Mouse (Mus musculus): ENCODE data around the gene Pam16. TPM values are rescaled to one million over a fixed set of nuclear protein-coding genes. Genes with fewer than 3 reads are reported as not detected.

The Pam16 gene
- total RNA-seq, 2 experiments from 2014 or later = 67.5 to 92.8 TPM

DNA sequence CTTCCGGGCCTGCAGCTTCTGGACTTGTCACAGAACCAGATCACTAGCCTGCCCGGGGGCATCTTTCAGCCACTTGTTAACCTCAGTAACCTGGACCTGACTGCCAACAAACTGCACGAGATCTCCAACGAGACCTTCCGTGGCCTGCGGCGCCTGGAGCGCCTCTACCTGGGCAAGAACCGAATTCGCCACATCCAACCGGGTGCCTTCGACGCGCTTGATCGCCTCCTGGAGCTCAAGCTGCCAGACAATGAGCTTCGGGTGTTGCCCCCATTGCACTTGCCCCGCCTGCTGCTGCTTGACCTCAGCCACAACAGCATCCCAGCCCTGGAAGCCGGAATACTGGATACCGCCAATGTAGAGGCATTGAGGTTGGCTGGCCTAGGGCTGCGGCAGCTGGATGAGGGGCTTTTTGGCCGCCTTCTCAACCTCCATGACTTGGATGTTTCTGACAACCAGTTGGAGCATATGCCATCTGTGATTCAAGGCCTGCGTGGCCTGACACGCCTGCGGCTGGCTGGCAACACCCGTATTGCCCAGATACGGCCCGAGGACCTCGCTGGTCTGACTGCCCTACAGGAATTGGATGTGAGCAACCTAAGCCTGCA lies 23.7 kb upstream of the Pam16 start:
- intact Hi-C loops (cut with DNase I) = no loop called here

DNA sequence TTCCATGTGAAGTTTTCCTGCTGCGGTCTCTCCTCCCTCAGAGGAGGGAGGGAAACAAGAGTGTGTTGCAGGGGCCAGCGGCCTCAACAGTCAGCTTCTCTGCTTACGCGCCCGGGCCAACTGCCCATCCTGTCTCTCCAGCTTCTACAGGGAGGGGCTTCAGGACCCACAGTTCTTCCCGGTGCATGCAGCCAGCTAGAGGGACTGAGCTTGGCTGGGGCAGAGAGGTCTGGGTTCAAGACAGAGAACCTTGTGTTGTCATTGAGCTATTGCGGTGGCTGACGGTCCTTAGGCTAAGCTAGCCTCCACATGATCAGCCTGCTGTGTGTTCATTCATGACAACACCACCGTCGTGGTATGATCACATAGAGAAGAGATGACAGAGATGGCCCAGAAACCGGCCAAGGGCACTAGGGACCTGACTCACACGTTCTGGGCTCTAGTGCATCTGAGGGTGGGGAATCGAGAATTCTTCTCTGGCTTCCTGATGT lies 22.9 kb upstream of the Pam16 start:
- DNase-seq (ENCODE audit: low spot score in 2 of 2) = no peak
- intact Hi-C loops (cut with DNase I) = no loop called here

More for the DNA sequence above, 23.7 kb upstream of the Pam16 start:
- no peak for DNase-seq (ENCODE audit: low spot score in 2 of 2)

DNA sequence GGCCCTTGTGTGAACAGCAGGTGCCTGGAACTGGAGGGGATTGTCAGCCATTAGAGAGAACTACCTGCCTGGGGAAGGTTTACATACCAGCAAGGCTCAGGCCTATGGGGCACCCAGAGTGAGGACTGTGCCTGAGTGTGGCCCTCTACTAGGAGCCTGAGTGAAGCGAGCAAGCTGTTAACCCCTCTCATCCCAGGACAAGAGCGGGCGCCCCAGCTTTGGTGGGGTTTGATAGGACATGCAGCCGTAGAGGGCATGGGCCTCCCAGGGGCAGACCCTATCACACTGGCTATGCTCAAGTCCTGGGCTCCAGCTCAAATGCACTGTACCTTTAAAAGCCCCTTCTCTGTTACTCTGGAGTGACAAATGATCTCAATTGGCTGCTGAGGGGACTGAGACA lies 22.0 kb upstream of the Pam16 start:
- intact Hi-C loops (cut with DNase I) = no loop called here
- DNase-seq (ENCODE audit: low spot score in 2 of 2) = no peak

DNA sequence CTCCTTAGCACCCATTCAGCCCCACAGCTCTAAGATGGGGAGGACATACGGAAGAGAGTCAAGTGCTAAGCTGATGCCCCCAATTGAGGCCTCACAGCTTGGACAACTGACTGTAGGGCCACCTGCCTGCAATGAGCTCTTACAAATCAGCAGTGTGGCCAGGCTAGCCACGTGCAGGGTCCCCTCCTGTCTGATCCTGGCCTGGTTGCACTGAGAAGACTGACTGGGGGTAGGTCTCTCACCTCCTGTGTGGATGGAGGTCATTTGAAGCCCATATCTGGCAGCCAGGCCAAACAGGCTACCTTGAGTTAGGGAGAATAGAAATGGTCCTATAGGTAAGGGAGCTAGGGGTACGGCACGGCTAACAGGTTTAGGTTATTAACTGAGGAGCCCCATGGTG lies 21.1 kb upstream of the Pam16 start:
- intact Hi-C loops (cut with DNase I) = no loop called here
- no peak for DNase-seq (ENCODE audit: low spot score in 2 of 2)

DNA sequence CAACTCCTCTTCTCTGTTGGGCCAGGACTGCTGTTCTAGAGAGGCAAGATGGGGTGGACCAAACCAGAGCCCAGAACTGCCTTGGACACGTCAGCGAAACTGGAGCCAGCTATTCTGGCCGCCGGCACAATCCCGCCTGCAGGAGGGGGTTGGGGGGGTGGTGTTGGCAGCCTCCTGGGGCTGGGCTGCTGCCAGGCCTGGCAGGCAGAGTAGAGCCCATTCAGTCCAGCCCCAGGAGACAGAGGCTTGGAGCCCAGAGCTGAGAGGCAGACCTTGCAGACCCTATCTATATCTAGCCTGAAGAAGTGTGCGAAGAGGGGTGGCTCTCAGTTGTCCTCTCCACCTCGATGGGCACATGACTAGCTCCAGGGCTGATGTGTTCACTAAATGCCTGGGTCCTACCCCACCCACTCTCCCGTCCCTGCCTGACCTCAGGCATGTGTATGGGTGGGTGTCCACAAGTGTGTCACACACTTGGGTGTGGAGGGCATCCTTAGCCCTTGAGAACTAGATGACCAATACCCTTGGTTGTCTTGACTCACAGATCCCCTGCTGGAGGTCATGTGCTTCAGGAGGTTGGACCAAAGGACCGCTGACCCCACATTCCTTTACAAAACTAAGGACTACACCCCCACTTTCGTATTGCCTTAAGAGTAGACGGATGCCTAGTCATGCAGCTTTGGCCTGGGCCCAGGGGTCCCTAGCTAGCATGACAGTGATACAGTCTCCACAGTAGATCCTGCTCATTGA lies 19.1 kb upstream of the Pam16 start:
- intact Hi-C loops (cut with DNase I) = no loop called here
- peak; percentile 77 to 86 for DNase-seq (ENCODE audit: low spot score in 2 of 2)

DNA sequence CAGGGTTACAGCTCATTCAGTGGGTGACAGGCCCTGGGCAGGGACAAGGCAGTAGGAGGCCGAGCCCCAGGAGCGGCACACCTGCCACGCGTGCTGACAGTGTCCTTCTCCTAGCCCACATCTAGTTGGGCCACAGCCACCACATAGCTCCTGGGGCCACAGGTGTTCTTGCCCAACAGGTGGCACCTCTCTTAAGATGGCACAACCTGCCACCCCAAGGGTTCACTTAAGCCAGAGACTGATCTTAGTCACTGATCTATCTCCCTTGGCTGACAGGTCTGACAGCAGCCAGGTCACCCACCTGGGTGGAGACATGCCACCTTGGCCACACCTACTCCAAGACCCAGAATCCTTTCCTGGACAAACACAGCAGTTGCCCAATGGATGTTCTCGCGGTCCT lies 18.1 kb upstream of the Pam16 start:
- intact Hi-C loops (cut with DNase I) = loop anchor here (1.0 kb wide), 1 partner anchor 15 kb away; no protein-coding TSS in a partner anchor
- no peak for DNase-seq (ENCODE audit: low spot score in 2 of 2)

DNA sequence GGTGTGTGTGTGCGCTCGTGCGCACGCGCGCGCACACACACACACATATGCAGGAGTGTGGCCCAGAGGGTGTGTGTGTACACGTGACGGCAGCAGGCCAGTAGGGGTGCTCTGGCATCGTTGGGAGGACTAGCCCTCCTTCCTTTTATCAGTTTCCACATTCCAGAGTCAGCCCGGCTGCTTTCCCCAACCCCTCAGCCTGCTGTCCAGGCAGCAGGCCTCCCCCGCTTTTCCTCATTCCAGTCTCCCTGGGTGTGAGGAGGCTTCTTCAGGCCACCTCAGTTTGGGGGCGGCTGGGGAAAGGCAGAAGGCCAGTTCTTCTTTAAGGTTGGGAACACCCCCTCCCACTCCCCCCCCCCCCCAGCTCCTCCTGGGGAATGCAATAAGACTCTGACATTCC lies 17.4 kb upstream of the Pam16 start:
- intact Hi-C loops (cut with DNase I) = loop anchor here (1.0 kb wide), 1 partner anchor 16 kb away; no protein-coding TSS in a partner anchor
- DNase-seq (ENCODE audit: low spot score in 2 of 2) = peak; percentile 47 to 90

DNA sequence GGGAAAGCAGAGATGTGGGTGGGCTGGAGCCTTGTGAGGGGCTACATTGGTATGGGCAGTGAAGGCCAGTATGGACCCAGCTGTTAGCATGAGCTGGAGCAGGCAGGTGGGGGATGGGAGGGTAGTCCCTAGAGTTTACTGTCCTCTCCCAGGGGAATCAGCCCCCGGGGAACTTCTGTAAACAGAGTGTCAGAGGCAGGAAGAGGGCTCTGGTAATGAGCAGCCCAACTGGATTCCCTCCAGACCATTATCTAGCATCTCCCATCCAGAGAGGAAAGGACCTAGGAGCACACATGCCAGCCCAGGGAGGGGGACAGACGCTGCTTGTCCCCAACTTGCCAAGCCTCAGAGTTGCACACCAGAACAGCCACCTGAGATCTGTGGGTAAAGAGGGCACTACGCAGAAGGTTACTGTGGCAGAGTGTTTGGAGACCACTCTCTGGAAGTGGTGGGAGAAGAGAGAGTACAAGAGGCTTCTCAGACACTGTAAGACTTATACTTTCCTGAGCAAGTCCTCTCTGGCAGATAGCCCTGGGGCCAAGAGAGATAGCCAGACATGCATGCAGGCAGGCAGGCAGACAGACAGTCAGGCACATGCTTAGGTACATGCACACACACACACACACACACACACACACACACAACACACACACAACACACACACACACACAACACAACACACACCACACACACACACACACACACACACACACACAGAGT lies 16.5 kb upstream of the Pam16 start:
- DNase-seq (ENCODE audit: low spot score in 2 of 2) = no peak
- intact Hi-C loops (cut with DNase I) = no loop called here

DNA sequence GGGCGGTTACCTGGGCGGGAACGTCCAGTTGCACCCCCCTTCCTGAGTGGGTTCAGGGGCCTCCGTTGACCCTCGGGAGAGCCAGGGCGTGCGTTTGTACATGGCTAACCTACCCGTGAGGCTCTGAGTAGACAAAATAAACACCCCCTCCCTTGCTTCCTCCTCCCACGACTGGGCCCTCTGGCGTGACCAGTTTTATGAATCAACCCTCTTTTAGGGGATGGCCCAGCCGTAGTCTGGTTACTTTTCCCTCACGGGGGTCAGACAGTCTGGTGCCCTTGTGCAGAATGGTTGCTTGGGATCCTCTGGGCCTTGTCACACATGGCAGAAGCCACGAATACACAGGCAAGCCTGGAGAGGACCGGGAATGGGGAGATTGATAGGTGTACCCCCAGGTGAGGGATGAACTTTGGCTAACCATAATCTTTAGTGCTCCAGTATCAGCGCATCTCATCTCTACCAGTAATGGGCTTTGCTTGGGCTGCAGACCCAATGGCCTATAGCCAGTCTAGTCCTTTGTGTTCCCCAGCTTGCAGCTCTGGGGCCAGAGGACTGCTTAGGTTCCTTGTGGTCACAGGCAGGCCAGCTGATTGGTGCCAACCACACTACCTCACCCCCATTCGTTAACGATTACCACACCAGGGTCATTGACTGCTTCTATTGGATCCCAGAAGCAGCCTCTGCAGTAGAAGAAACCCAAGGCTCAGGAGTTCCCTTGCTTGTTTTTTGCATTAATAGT lies 15.6 kb upstream of the Pam16 start:
- DNase-seq (ENCODE audit: low spot score in 2 of 2) = peak in 1 of 2 experiments; percentile 35
- intact Hi-C loops (cut with DNase I) = no loop called here

DNA sequence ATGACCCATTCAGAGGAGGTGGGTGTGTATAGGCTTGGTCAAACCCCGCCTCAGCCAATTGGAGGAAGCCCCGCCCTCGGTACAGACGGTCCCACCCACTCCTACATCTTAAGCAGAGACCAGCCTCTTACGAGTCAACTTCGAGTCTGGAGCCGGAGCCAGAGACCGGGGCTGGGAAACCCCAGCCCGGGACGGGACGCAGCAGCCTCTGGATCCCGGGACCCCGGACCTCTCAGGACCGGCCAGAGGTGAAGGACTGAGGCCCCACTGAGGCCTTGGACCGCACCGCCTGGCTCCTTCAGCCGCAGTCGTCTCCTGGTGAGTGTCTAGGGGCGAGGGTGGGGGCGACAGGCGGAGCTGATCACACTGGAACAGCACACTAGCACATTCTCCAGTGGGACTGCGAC lies 15.0 kb upstream of the Pam16 start, which contains the start of the genes Vasn and Dnaja3:
Gene Vasn, plus strand, starts transcription at position 111 of the 407 bp plus-strand sequence.
Gene Dnaja3, plus strand, starts transcription at position 159 of the 407 bp plus-strand sequence.
- intact Hi-C loops (cut with DNase I) = no loop called here
- DNase-seq (ENCODE audit: low spot score in 2 of 2) = peak; percentile 68 to 90

DNA sequence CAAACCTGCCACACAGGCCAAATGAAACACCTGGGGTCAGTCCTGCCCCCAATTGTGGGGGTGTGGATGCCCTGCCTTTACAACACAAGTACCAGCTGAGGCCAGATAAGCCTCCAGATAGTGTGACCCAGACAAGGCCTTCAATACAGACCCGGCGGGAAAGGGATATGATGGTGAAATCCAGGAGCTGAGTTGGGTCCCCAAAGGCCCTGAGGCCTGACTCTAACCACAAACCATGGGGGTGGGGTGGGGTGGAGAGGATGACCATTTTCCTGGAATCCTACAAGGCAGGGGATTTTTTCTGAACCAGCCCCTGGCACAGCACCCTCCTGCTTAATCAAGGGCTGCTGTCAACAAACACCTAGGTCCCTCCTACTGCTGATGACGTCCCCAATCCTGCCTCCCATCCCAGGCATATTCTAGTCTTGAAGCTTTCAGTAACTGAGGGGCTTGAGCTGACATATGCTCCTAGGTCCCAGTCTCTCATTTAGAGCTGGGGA lies 14.2 kb upstream of the Pam16 start:
- DNase-seq (ENCODE audit: low spot score in 2 of 2) = no peak
- intact Hi-C loops (cut with DNase I) = no loop called here

DNA sequence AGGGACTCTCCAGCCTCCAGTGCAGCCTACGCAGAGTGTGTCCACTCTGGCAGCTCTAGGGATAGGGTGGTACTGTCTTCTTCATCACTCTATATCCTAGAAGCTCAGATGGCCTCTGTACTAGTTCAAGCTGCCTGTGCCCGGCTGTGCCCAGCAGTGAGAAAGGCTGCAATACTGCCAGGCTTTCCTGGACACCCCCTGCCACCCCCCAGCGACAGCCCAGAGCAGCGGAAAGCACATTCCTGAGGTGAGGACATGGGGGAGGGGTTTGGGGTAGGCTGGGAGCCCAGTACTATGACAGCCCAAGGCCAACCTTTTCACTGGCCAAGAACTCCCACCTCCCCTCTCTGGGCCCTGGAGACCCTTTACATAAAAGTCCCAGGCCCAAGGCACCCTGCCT lies 11.0 kb upstream of the Pam16 start:
- intact Hi-C loops (cut with DNase I) = no loop called here
- no peak for DNase-seq (ENCODE audit: low spot score in 2 of 2)

DNA sequence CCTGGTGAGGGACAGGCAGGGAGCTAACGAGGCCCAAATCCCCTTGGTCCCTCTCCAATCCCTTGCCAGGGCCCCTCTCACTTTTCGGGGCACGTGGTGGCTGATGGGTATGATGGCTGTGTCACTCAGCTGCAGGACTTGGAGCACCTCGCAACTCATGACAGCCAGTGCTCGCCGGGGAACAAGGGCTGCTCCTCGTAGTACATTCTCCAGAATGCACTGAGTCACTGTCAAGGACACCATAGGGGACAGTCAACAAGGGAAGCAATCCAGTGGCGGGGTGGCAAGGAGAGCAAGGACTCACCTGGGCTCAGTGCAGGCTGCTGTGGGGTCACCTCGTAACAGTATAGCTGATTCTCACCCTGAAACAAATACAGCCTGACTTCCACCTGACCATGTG lies 9.9 kb upstream of the Pam16 start:
- no peak for DNase-seq (ENCODE audit: low spot score in 2 of 2)
- intact Hi-C loops (cut with DNase I) = no loop called here

DNA sequence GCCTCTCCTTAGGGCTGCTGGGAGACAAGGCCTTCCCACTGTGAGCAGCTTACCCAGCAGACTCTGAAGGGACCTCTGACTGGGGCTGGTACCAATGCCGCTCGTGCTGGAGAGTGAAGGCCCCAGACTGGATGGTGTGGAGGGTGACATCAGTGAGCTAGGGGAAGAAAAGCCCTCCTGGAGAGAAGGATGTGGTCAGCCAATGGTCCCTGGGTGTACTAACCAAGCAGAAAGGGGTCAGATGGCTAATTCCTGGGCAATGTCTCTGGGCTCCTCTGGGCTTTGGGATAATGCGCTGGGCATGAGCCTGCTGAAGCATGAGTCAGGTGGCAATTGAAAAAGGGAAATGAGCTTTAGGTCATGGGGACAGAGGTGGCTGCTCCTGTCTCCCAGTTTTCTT lies 8.9 kb upstream of the Pam16 start:
- intact Hi-C loops (cut with DNase I) = no loop called here
- DNase-seq (ENCODE audit: low spot score in 2 of 2) = no peak

DNA sequence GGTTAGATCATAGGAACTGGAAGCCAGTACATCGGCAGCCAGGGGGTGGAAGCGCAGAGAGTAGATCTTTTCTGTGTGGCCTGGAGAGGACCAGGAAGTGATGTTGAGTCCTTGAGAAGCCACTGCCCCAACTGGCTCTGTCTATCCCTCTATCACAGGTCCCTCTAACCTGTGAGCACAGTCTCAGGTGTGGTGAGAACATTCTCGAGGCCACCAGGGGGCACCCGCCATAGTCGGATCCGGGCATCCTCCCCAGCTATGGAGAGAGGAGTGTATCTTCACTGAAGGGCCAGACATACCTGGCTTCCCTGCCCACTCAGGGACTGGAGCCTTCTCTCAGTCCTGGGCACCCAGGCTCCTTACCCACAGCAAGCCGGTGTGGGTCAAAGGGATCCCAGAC lies 7.3 kb upstream of the Pam16 start:
- no peak for DNase-seq (ENCODE audit: low spot score in 2 of 2)
- intact Hi-C loops (cut with DNase I) = no loop called here

DNA sequence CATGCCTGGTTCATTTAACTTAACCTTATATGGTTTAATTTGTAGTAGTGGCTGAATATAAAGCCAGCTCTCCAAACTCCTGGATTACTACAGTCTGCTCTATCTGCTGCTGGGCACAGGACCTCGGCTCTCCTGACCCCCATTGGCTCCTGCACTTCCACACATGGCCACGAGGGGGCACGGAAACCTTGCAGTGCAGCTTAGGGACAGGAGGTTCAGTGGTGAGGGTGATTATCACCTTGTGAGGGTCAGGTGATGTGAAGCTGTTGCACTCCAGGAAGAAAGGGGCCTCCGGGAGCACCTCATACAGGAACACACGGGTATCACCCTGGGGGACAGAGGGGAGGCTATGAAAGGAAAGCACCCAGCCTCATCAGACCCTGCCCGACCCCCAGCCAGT lies 5.2 kb upstream of the Pam16 start:
- intact Hi-C loops (cut with DNase I) = loop anchor here (1.0 to 2.0 kb wide), 2 partner anchors 23 to 37 kb away; no protein-coding TSS in a partner anchor
- DNase-seq (ENCODE audit: low spot score in 2 of 2) = peak; percentile 66 to 68

DNA sequence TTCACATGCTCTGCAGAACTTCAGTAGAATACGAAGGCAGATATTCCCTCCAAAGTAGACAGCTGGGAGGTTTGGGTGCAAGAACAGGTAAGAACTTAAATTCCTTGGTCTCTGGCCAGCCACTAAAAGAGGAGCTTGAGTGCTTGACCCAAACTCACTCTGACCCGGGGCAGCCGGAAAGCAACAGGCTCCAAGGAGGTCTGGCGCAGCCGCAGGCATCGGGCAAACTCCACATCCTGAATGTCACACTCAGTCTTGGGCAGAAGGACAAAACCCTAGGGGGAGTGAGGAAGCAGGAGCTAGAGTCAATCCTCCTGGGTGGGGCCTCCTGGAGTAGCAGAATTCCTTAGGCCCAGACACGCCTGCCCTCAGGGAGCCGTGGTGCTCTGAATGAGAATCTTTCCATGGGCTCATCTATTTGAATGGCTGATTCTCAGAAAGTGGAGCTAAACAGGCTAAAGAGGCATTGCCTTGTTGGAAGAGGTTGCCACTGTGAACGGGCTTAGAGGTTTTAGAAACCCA lies 4.2 kb upstream of the Pam16 start:
- no peak for DNase-seq (ENCODE audit: low spot score in 2 of 2)
- intact Hi-C loops (cut with DNase I) = no loop called here

DNA sequence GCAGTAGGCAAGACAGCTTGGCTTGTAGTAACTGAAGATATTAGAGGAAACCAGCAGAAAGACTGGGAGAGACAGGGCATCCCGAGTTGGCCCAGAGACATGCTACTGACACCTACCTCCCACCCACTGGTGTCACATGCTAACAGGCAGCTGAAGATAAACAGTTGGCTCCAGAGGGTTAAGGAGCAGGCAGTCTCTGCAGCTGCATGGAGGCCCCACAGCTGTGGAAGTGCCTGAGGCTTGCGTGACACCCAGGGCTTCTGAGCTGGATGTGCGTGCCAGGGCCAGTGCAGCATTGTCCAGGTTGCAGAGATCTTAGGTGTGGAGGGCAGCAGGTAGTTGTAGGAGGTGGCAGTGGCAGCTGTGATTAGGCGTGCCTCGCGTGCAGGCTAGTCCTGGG lies 2.3 kb upstream of the Pam16 start:
- intact Hi-C loops (cut with DNase I) = no loop called here
- no peak for DNase-seq (ENCODE audit: low spot score in 2 of 2)

DNA sequence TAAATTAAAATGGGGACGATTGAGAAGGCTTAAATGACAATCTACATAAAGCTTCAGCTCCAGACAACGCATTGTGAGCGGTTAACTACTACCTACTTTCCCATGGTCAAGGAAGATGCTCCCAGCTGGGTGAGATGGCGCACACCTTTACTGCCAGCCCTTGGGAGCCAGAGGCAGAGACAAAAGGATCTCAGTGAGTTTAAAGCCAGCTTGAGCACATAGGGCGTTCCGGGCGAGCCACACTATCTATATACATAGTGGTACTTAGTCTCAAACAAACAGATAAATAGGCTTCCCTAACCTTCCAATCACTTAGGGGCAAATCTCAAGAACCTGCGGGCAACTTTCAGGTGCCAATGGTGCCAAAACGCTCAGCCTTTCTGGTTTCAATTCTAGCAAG lies 714 bp downstream of the Pam16 start:
- intact Hi-C loops (cut with DNase I) = no loop called here
- no peak for DNase-seq (ENCODE audit: low spot score in 2 of 2)
